Mouse (Mus musculus) heart, adult 10 weeks (tissue): ENCODE measurements around the gene Vmn1r131. TPM values are rescaled to one million over a fixed set of nuclear protein-coding genes. Genes with fewer than 3 reads are reported as not detected.

Experiments used
- polyA plus RNA-seq: library from polyadenylated mRNA; stranded (reverse); fragments of 350-450 nt; fragmentation: Illumina TruSeq; extraction: RNeasy Lipid Tissue Mini Kit (QIAGEN cat#74804); gene quantifications from one replicate; pipeline ENCODE4 v1.2.3, GENCODE M21; 2014; ENCODE audit warnings: low read depth, low replicate concordance

The Vmn1r131 gene
- polyA plus RNA-seq = not detected

DNA sequence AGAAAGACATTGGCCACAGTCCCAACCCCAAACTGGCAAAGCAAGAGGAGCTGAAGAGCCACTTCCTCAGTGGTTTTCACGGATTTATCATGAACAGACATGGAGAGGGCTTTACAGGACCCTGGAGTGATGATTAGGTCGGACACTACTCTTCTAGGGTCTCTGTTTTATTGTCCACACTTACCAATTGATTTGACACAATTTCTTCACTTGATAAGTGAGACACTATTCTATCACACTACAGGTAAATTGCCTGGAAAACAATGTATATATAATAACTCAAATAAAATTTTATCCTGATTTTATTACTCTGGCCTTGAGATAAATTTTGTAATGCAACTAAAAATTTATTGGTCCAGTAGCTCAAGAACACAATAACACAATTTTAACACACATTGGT lies at the start of gene Vmn1r131:
TSS of gene Vmn1r131 (minus strand) at position 101 of the 400 bp plus-strand sequence.

DNA sequence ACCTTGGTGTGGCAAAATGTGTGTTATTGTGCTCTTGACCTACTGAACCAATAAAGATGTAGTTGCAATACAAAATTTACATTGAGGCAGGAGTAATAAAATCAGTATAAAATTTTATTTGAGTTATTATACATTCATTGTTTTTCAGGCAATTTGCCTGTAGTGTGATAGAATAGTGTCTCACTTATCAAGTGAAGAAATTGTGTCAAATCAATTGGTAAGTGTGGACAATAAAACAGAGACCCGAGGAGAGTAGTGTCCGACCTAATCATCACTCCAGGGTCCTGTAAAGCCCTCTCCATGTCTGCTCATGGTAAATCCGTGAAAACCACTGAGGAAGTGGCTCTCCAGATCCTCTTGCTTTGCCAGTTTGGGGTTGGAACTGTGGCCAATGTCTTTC lies 34.4 kb downstream of the Vmn1r131 start, which contains the start of gene Vmn1r130:
TSS of gene Vmn1r130 (plus strand) at position 301 of the 400 bp plus-strand sequence.

Other genes with a start within 250 kb of the Vmn1r131 start
- gene Vmn1r126, start 244.6 kb downstream of the Vmn1r131 start, polyA plus RNA-seq = not detected
- gene Vmn1r127, start 226.2 kb downstream of the Vmn1r131 start, polyA plus RNA-seq = not detected
- not detected for gene Vmn1r128, start 196.7 kb downstream of the Vmn1r131 start, polyA plus RNA-seq
- not detected for gene Vmn1r129, start 184.8 kb downstream of the Vmn1r131 start, polyA plus RNA-seq
- not detected for gene Gm6882, start 113.3 kb downstream of the Vmn1r131 start, polyA plus RNA-seq
- not detected for gene Vmn1r130, start 34.3 kb downstream of the Vmn1r131 start, polyA plus RNA-seq
- gene Vmn1r132, start 68.0 kb upstream of the Vmn1r131 start, polyA plus RNA-seq = not detected
- gene Gm4175, start 215.4 kb upstream of the Vmn1r131 start, polyA plus RNA-seq = not detected